Mouse (Mus musculus) c-Kit-negative CD71-positive TER-119-positive erythroid progenitor cells, embryonic 14.5 days (primary cell): ENCODE data around the gene Hdac9.
"Not testable (repeated sequence)": the region's sequence is repeated elsewhere in the genome, so short reads cannot be mapped to it uniquely, and the experiment has no call there.

ENCODE experiments used
- DNase-seq: peaks from one replicate; pipeline ENCODE4 v3.0.0-alpha.2; 2013; ENCODE audit warnings: low read depth, low spot score

The Hdac9 gene

GRCm38 (mm10) chr12:34092953-34093352 lies 823.9 kb downstream of the Hdac9 start:
- no peak for DNase-seq

- no peak for DNase-seq
Observed at GRCm38 (mm10) chr12:34091851-34092250, 825.0 kb downstream of the Hdac9 start.

- DNase-seq, result no peak
Observed at GRCm38 (mm10) chr12:34087292-34087942, 829.5 kb downstream of the Hdac9 start.

GRCm38 (mm10) chr12:34076981-34077380 lies 839.9 kb downstream of the Hdac9 start:
- DNase-seq, result no peak

GRCm38 (mm10) chr12:34075805-34076509 lies 840.9 kb downstream of the Hdac9 start:
- no peak for DNase-seq

GRCm38 (mm10) chr12:34052508-34052907 lies 864.4 kb downstream of the Hdac9 start:
- DNase-seq, result no peak

GRCm38 (mm10) chr12:34052036-34052435 lies 864.9 kb downstream of the Hdac9 start:
- no peak for DNase-seq

- DNase-seq, result no peak
Observed at GRCm38 (mm10) chr12:34051112-34051511, 865.8 kb downstream of the Hdac9 start.

- no peak for DNase-seq
Observed at GRCm38 (mm10) chr12:34040949-34041348, 875.9 kb downstream of the Hdac9 start.

- DNase-seq, result no peak
Observed at GRCm38 (mm10) chr12:34040061-34040460, 876.8 kb downstream of the Hdac9 start.

GRCm38 (mm10) chr12:34009796-34010195 lies 907.1 kb downstream of the Hdac9 start:
- not testable (repeated sequence) for DNase-seq
